Mouse (Mus musculus) kidney, postnatal 0 days (tissue): ENCODE measurements around the gene Anapc7. TPM values are rescaled to one million over a fixed set of nuclear protein-coding genes. Genes with fewer than 3 reads are reported as not detected.

Experiments used
- ATAC-seq: fragments of 200-750 bp; cut with Nextera tagmentation; replicated peaks from 2 replicates; pipeline ENCODE4 v1.8.0; 2017; ENCODE audit warnings: low read depth, moderate number of reproducible peaks, moderate TSS enrichment, moderate library complexity; ENCODE audit not compliant: low FRiP score
- DNase-seq: peaks from one replicate; pipeline ENCODE4 v3.0.0-alpha.2; 2016; ENCODE audit warnings: low spot score
- H3K27ac ChIP-seq: fragments of 300-500 bp; sonication (generic); 2 replicates; pipeline ENCODE4 v1.5.1; 2014; ENCODE audit warnings: mild to moderate bottlenecking
- H3K27me3 ChIP-seq: fragments of 300-500 bp; sonication (generic); 2 replicates; pipeline ENCODE4 v1.6.1; 2014; ENCODE audit warnings: low read length, mixed read lengths; ENCODE audit not compliant: insufficient read depth
- H3K36me3 ChIP-seq: fragments of 300-500 bp; sonication (generic); 2 replicates; pipeline ENCODE4 v1.6.1; 2014; ENCODE audit warnings: low read length, mixed read lengths; ENCODE audit not compliant: insufficient read depth
- H3K4me1 ChIP-seq: fragments of 300-500 bp; sonication (generic); replicated peaks from 2 replicates; pipeline ENCODE4 v1.6.1; 2014; ENCODE audit warnings: antibody characterized with exemption, low read length, mixed read lengths; ENCODE audit not compliant: insufficient read depth
- H3K4me2 ChIP-seq: fragments of 300-500 bp; sonication (generic); 2 replicates; pipeline ENCODE4 v1.6.1; 2014; ENCODE audit warnings: mild to moderate bottlenecking, low read length, moderate library complexity, mixed read lengths
- H3K4me3 ChIP-seq: fragments of 300-500 bp; sonication (generic); replicated peaks from 2 replicates; pipeline ENCODE4 v1.5.1; 2014; ENCODE audit warnings: low read depth, low read length
- H3K9ac ChIP-seq: fragments of 300-500 bp; sonication (generic); 2 replicates; pipeline ENCODE4 v1.6.1; 2014; ENCODE audit warnings: low read depth, low read length
- H3K9me3 ChIP-seq: fragments of 300-500 bp; sonication (generic); replicated peaks from 2 replicates; pipeline ENCODE4 v1.6.1; 2016; ENCODE audit warnings: low read length, inconsistent platforms, mixed read lengths
- CTCF ChIP-seq: IDR thresholded peaks from 2 replicates; pipeline ENCODE4 v1.5.1; 2016; ENCODE audit warnings: antibody characterized with exemption, low read depth, mild to moderate bottlenecking, moderate library complexity
- WGBS: fragments of 180-500 bp; shearing (Covaris S2); extraction: QIAGEN DNeasy Blood & Tissue Kit; methylation state at CpG from one replicate; pipeline ENCODE4 v1.1.7; 2014; 5-methylcytosine and 5-hydroxymethylcytosine counted together
- polyA plus RNA-seq: library from polyadenylated mRNA; unstranded; fragments of >200 nt; fragmentation: Nextera tagmentation; extraction: Ambion mirVana; gene quantifications from 2 replicates; pipeline ENCODE4 v1.2.1, GENCODE M21; 2015

Gene Anapc7
- polyA plus RNA-seq, 1 experiment from 2014 or later = 37.5 TPM

DNA sequence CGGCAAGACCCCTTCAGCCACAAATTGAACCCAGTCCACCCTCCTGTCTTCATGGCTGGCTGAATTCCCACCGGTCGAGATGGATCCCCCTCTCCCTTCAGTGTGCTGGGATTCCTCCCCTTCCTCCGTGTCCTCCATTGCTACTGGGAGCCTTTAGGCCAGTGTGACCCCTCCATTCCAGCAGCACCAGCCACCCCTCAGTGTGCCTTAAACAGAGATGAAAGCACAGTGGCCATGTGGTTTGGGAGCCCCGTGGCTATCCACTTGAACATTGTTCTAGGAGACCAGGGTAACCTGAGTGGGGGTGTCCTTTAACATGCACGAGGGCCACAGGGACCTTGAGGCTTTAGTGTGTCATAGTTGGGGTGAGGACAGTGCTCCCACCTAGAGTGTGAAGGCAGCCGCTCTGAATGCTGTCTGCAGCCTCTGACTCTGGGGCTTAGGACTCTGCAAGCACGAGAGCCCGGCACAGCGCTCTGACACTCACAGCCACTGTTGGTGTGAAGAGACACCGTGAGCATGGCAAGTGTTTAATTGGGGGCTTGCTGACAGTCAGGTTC lies 23.6 kb downstream of the Anapc7 start:
- no peaks in the 10 kb centered on the region for H3K4me1 ChIP-seq
- WGBS = 85% methylated on average over 11 of the region's 11 CpGs
- no peak for ATAC-seq
- no peak overlapping the region for H3K4me3 ChIP-seq
- peaks cover 51% of the 10 kb centered on the region for H3K36me3 ChIP-seq
- TF ChIP-seq CTCF = no peak
- H3K4me2 ChIP-seq = no peak overlapping the region
- no peak for DNase-seq
- H3K27ac ChIP-seq = no peak overlapping the region
- H3K9ac ChIP-seq = no peak overlapping the region
- H3K9me3 ChIP-seq = no peaks in the 10 kb centered on the region
- H3K27me3 ChIP-seq = no peaks in the 10 kb centered on the region

DNA sequence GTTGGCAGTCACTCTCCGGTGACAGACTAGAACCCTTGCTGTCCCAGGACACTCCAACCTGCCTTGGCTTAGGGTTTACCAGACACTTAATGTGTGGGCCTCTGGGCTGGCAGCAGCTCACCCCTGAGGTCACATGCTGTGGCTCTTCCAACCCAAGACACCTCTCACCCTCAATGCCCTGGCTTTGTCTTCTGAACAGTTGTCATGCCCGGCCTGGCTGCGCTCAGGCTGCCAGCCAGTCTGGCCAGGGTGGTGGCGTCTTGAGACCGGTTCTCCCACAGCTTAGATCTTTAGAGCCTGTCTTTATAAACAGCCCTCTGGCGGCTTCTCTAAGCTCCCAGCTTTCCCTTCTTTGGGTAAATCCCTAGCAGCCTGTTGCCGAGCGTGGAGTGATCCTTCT lies 26.4 kb downstream of the Anapc7 start:
- Histone ChIP-seq H3K4me3 (no peak overlapping the region), H3K27ac (no peak overlapping the region), H3K9ac (no peak overlapping the region), H3K4me2 (no peak overlapping the region), H3K4me1 (no peaks in the 10 kb centered on the region), H3K27me3 (no peaks in the 10 kb centered on the region), H3K9me3 (no peaks in the 10 kb centered on the region), H3K36me3 (peaks cover 32% of the 10 kb centered on the region)
- WGBS = 90% methylated on average over 8 of the region's 8 CpGs
- ATAC-seq = no peak
- TF ChIP-seq CTCF = no peak
- no peak for DNase-seq

- H3K4me2 ChIP-seq = no peak overlapping the region
- H3K36me3 ChIP-seq = peaks cover 30% of the 10 kb centered on the region
- no peak for DNase-seq
- ATAC-seq = no peak
- no peaks in the 10 kb centered on the region for H3K27me3 ChIP-seq
- no peaks in the 10 kb centered on the region for H3K9me3 ChIP-seq
- 0 out of 2 replicates have a peak, but pooled peaks have one; percentile 5 for TF ChIP-seq CTCF
- no peaks in the 10 kb centered on the region for H3K4me1 ChIP-seq
- no peak overlapping the region for H3K4me3 ChIP-seq
- WGBS = 82% methylated on average over 5 of the region's 5 CpGs
- H3K9ac ChIP-seq = no peak overlapping the region
- no peak overlapping the region for H3K27ac ChIP-seq
Observed at GRCm38 (mm10) chr5:122448869-122449268, 27.4 kb downstream of the Anapc7 start.

- H3K4me2 ChIP-seq = no peak overlapping the region
- peaks cover 26% of the 10 kb centered on the region for H3K36me3 ChIP-seq
- 51% methylated on average over 7 of the region's 7 CpGs for WGBS
- H3K4me3 ChIP-seq = no peak overlapping the region
- TF ChIP-seq CTCF = no peak
- H3K9ac ChIP-seq = no peak overlapping the region
- H3K27me3 ChIP-seq = no peaks in the 10 kb centered on the region
- no peaks in the 10 kb centered on the region for H3K4me1 ChIP-seq
- DNase-seq (no peak), ATAC-seq (0 out of 2 replicates have a peak, but pooled peaks have one; percentile 14)
- no peaks in the 10 kb centered on the region for H3K9me3 ChIP-seq
- no peak overlapping the region for H3K27ac ChIP-seq
Observed at GRCm38 (mm10) chr5:122449946-122450345, 28.5 kb downstream of the Anapc7 start.

GRCm38 (mm10) chr5:122450913-122451317 lies 29.4 kb downstream of the Anapc7 start:
- Histone ChIP-seq H3K27ac (no peak overlapping the region), H3K36me3 (peaks cover 30% of the 10 kb centered on the region), H3K27me3 (no peaks in the 10 kb centered on the region), H3K9ac (no peak overlapping the region), H3K4me1 (no peaks in the 10 kb centered on the region), H3K4me3 (no peak overlapping the region), H3K9me3 (no peaks in the 10 kb centered on the region), H3K4me2 (no peak overlapping the region)
- TF ChIP-seq CTCF = no peak
- no peak for DNase-seq
- 62% methylated on average over 5 of the region's 5 CpGs for WGBS
- no peak for ATAC-seq

- WGBS = 86% methylated on average over 5 of the region's 5 CpGs
- H3K4me3 ChIP-seq = no peak overlapping the region
- H3K9ac ChIP-seq = no peak overlapping the region
- peaks cover 32% of the 10 kb centered on the region for H3K36me3 ChIP-seq
- H3K9me3 ChIP-seq = no peaks in the 10 kb centered on the region
- no peaks in the 10 kb centered on the region for H3K4me1 ChIP-seq
- TF ChIP-seq CTCF = no peak
- DNase-seq = no peak
- H3K27me3 ChIP-seq = no peaks in the 10 kb centered on the region
- no peak for ATAC-seq
- no peak overlapping the region for H3K4me2 ChIP-seq
- no peak overlapping the region for H3K27ac ChIP-seq
Observed at GRCm38 (mm10) chr5:122451324-122451723, 29.8 kb downstream of the Anapc7 start.

GRCm38 (mm10) chr5:122452194-122452593 lies 30.7 kb downstream of the Anapc7 start:
- Histone ChIP-seq H3K4me3 (no peak overlapping the region), H3K36me3 (peaks cover 35% of the 10 kb centered on the region), H3K27me3 (no peaks in the 10 kb centered on the region), H3K4me2 (no peak overlapping the region), H3K4me1 (no peaks in the 10 kb centered on the region), H3K9me3 (no peaks in the 10 kb centered on the region), H3K9ac (no peak overlapping the region), H3K27ac (peak overlapping the region; percentile 54)
- no peak for TF ChIP-seq CTCF
- ATAC-seq (no peak; the same call in 1 of the 2 replicates), DNase-seq (no peak)
- WGBS = 67% methylated on average over 7 of the region's 7 CpGs
